ENCODE assay signal across 25 mouse cellular contexts in the genomic region with DNA sequence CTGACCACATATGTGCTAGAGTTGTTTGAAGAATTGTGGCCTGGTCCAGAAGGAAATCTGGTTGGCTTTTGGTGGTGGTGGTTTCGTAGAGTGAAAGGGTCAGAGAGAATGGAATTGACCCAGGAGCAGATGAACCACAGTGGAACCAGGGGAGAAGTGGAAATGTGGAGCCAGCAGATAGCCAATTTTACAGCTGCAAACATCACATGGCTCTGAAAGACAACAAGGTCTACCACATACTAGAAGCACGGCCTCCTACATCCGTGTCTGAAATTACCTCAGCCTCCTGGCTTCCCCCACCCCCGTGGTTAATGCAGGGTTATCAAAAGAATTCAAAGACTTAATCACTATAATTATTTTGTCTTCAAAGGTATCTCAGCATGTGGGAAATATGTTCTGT. TPM values are rescaled to one million over a fixed set of nuclear protein-coding genes. Genes with fewer than 3 reads are reported as not detected.
DNase-seq lines count a peak whose midpoint lies in the region; ATAC-seq and TF ChIP-seq lines count a peak whose summit lies in the region.
"Had no signal": no experiment of that assay in that cellular context is flagged by ENCODE, and none has a peak within 500 bp of the region (broad histone marks: within the 10 kb centered on the region; RNA-seq: fewer than 3 reads in every experiment).

No protein-coding gene starts in this region.

- no peak for TF ChIP-seq POLR2A in bone marrow, adult 2 months (IDR thresholded peaks at IDR 0.05; ENCODE audit: borderline replicate concordance, control insufficient read depth, low read depth, low read length)

- no peak for TF ChIP-seq CTCF in bone marrow, adult 2 months (IDR thresholded peaks at IDR 0.05; ENCODE audit: control insufficient read depth, insufficient read depth, low read length)
- TF ChIP-seq CTCF in intestine, postnatal 0 days (IDR thresholded peaks at IDR 0.05; ENCODE audit: low read depth) = no peak

- H3K9me3 ChIP-seq in heart, embryonic 13.5 days = no peaks in the 10 kb centered on the region
- no peaks in the 10 kb centered on the region for H3K9me3 ChIP-seq in liver, embryonic 16.5 days (replicated peaks; ENCODE audit: control insufficient read depth, low read length)
- H3K9me3 ChIP-seq in intestine, postnatal 0 days (ENCODE audit: control insufficient read depth) = no peaks in the 10 kb centered on the region
- no peaks in the 10 kb centered on the region for H3K9me3 ChIP-seq in hindbrain, embryonic 14.5 days (ENCODE audit: control insufficient read depth, low read length)
- no peaks in the 10 kb centered on the region for H3K9me3 ChIP-seq in limb, embryonic 10.5 days (replicated peaks)
- H3K9me3 ChIP-seq: embryonic facial prominence, embryonic 10.5 days; limb, embryonic 12.5 days; lung, embryonic 15.5 days had no signal

- peak overlapping the region; percentile 73; the same call in 1 of the 2 replicates for H3K27ac ChIP-seq in heart, embryonic 13.5 days (replicated peaks)
- H3K27ac ChIP-seq in bone marrow, adult 2 months (ENCODE audit: control insufficient read depth, insufficient read depth, low read depth, low read length, poor library complexity) = peak overlapping the region; percentile 78
- H3K27ac ChIP-seq in liver, embryonic 16.5 days (ENCODE audit: low read length) = peak overlapping the region; percentile 95
- H3K27ac ChIP-seq in intestine, postnatal 0 days (ENCODE audit: low read depth, low read length) = no peak overlapping the region
- H3K27ac ChIP-seq in hindbrain, embryonic 14.5 days = no peak overlapping the region
- no peak overlapping the region for H3K27ac ChIP-seq in limb, embryonic 10.5 days
- H3K27ac ChIP-seq: embryonic facial prominence, embryonic 10.5 days; kidney, postnatal 0 days; limb, embryonic 12.5 days; lung, embryonic 15.5 days; stomach, postnatal 0 days had no signal

- H3K4me2 ChIP-seq in heart, embryonic 13.5 days = peak overlapping the region; percentile 39; the same call in 1 of the 2 replicates
- peak overlapping the region; percentile 72 for H3K4me2 ChIP-seq in liver, embryonic 16.5 days (ENCODE audit: low read depth, low read length)
- no peak overlapping the region for H3K4me2 ChIP-seq in intestine, postnatal 0 days (replicated peaks; ENCODE audit: low read depth)
- no peak overlapping the region for H3K4me2 ChIP-seq in hindbrain, embryonic 14.5 days (replicated peaks)
- H3K4me2 ChIP-seq: limb, embryonic 12.5 days; lung, embryonic 15.5 days had no signal

- WGBS in heart, embryonic 13.5 days = 69% methylated on average over 4 of the region's 4 CpGs
- 39% methylated on average over 4 of the region's 4 CpGs for WGBS in bone marrow, adult 2 months
- WGBS in liver, embryonic 16.5 days (ENCODE audit: insufficient replicate concordance) = 43% methylated on average over 4 of the region's 4 CpGs
- WGBS in intestine, postnatal 0 days = 93% methylated on average over 4 of the region's 4 CpGs
- 96% methylated on average over 4 of the region's 4 CpGs for WGBS in hindbrain, embryonic 14.5 days
- WGBS in limb, embryonic 10.5 days = 90% methylated on average over 4 of the region's 4 CpGs

- DNase-seq in heart, adult 9 months (ENCODE audit: low spot score in 2 of 2) = no peak
- DNase-seq in hindbrain, embryonic 14.5 days (ENCODE audit: low spot score) = no peak
- DNase-seq in limb, embryonic 10.5 days (ENCODE audit: low spot score) = no peak
- DNase-seq: cerebellum, adult 11-12 months; cerebellum, postnatal 25 days; heart, adult 18-20 months; midbrain, embryonic 14.5 days; retina, postnatal 1 day had no signal

- H3K9ac ChIP-seq in heart, embryonic 13.5 days = no peak overlapping the region
- peak overlapping the region; percentile 65; the same call in 1 of the 2 replicates for H3K9ac ChIP-seq in liver, embryonic 16.5 days (ENCODE audit: low read depth, low read length)
- H3K9ac ChIP-seq in intestine, postnatal 0 days (ENCODE audit: low read depth, low read length) = no peak overlapping the region
- no peak overlapping the region for H3K9ac ChIP-seq in hindbrain, embryonic 14.5 days
- H3K9ac ChIP-seq: limb, embryonic 12.5 days; lung, embryonic 15.5 days had no signal

- H3K4me1 ChIP-seq in heart, embryonic 13.5 days = peaks cover 18% of the 10 kb centered on the region
- H3K4me1 ChIP-seq in bone marrow, adult 2 months (ENCODE audit: control insufficient read depth, insufficient read depth, low read length) = peaks cover 2% of the 10 kb centered on the region; the same call in 1 of the 2 replicates
- peaks cover 34% of the 10 kb centered on the region for H3K4me1 ChIP-seq in liver, embryonic 16.5 days (ENCODE audit: control insufficient read depth, low read depth, low read length)
- H3K4me1 ChIP-seq in intestine, postnatal 0 days (replicated peaks; ENCODE audit: control insufficient read depth, insufficient read depth, low read length) = no peaks in the 10 kb centered on the region
- H3K4me1 ChIP-seq in hindbrain, embryonic 14.5 days (replicated peaks; ENCODE audit: control insufficient read depth, insufficient read depth, low read length) = no peaks in the 10 kb centered on the region
- no peaks in the 10 kb centered on the region for H3K4me1 ChIP-seq in limb, embryonic 10.5 days
- H3K4me1 ChIP-seq: embryonic facial prominence, embryonic 10.5 days; limb, embryonic 12.5 days; lung, embryonic 15.5 days had no signal

- H3K4me3 ChIP-seq in heart, embryonic 13.5 days = no peak overlapping the region
- H3K4me3 ChIP-seq in bone marrow, adult 2 months (replicated peaks; ENCODE audit: control insufficient read depth, low read depth, low read length) = no peak overlapping the region
- peak overlapping the region; percentile 47 for H3K4me3 ChIP-seq in liver, embryonic 16.5 days (ENCODE audit: low read depth, low read length)
- H3K4me3 ChIP-seq in intestine, postnatal 0 days (ENCODE audit: low read depth, low read length) = no peak overlapping the region
- no peak overlapping the region for H3K4me3 ChIP-seq in hindbrain, embryonic 14.5 days (replicated peaks; ENCODE audit: low read length)
- H3K4me3 ChIP-seq in limb, embryonic 10.5 days = no peak overlapping the region
- H3K4me3 ChIP-seq: embryonic facial prominence, embryonic 10.5 days; limb, embryonic 12.5 days; lung, embryonic 15.5 days had no signal

- H3K36me3 ChIP-seq in heart, embryonic 13.5 days = no peaks in the 10 kb centered on the region
- H3K36me3 ChIP-seq in liver, embryonic 16.5 days (ENCODE audit: control insufficient read depth, insufficient read depth) = no peaks in the 10 kb centered on the region
- H3K36me3 ChIP-seq in intestine, postnatal 0 days (ENCODE audit: control insufficient read depth, insufficient read depth) = no peaks in the 10 kb centered on the region
- H3K36me3 ChIP-seq in hindbrain, embryonic 14.5 days (replicated peaks; ENCODE audit: control insufficient read depth, insufficient read depth) = no peaks in the 10 kb centered on the region
- H3K36me3 ChIP-seq in limb, embryonic 10.5 days = no peaks in the 10 kb centered on the region
- H3K36me3 ChIP-seq: embryonic facial prominence, embryonic 10.5 days; limb, embryonic 12.5 days; lung, embryonic 15.5 days had no signal

- no peak for ATAC-seq in heart, embryonic 13.5 days (ENCODE audit: extremely low read depth, insufficient number of reproducible peaks, low FRiP score, low TSS enrichment)
- peak; percentile 35 for ATAC-seq in erythroid progenitor cell, adult 5-6 weeks (replicated peaks; ENCODE audit: low FRiP score, poor library complexity, severe bottlenecking)
- no peak for ATAC-seq in liver, embryonic 16.5 days (ENCODE audit: low read depth)
- no peak for ATAC-seq in intestine, postnatal 0 days
- no peak for ATAC-seq in hindbrain, embryonic 14.5 days (ENCODE audit: low FRiP score)

- H3K27me3 ChIP-seq in heart, embryonic 13.5 days (replicated peaks) = no peaks in the 10 kb centered on the region
- no peaks in the 10 kb centered on the region for H3K27me3 ChIP-seq in liver, embryonic 16.5 days (ENCODE audit: control insufficient read depth, insufficient read depth, low read depth, low read length)
- H3K27me3 ChIP-seq in intestine, postnatal 0 days (replicated peaks; ENCODE audit: control insufficient read depth, insufficient read depth, low read length) = no peaks in the 10 kb centered on the region
- H3K27me3 ChIP-seq in hindbrain, embryonic 14.5 days (ENCODE audit: control insufficient read depth, insufficient read depth, low read length) = no peaks in the 10 kb centered on the region
- H3K27me3 ChIP-seq in limb, embryonic 10.5 days (ENCODE audit: low read depth, poor library complexity, severe bottlenecking) = no peaks in the 10 kb centered on the region
- H3K27me3 ChIP-seq: limb, embryonic 12.5 days; lung, embryonic 15.5 days had no signal

RNA-seq across cellular contexts. Expression of gene Samd7, which starts 18.8 kb away (rescaled TPM):
- polyA plus RNA-seq in heart, embryonic 13.5 days (2015; fragmentation: Nextera tagmentation; extraction: Ambion mirVana) = not detected in 2 replicates
- polyA plus RNA-seq in bone marrow, adult 2 months (2011; ENCODE audit: insufficient read depth, insufficient read length, low replicate concordance, missing spikeins) = not detected in 2 replicates
- 0.42 TPM in 1 of 2 replicates, not detected in the other for total RNA-seq in erythroid progenitor cell, adult 5-6 weeks (2015; ENCODE audit: low replicate concordance)
- total RNA-seq in erythroid progenitor cell, adult 5-6 weeks (2017; ENCODE audit: low replicate concordance) = not detected in 2 replicates
- 0.02 and 0.06 TPM in 2 replicates for polyA plus RNA-seq in liver, embryonic 16.5 days (2015; fragmentation: Nextera tagmentation; extraction: Ambion mirVana)
- not detected in 2 replicates for polyA plus RNA-seq in intestine, postnatal 0 days (2015; fragmentation: Nextera tagmentation; extraction: Ambion mirVana)
- not detected in 2 replicates for polyA plus RNA-seq in hindbrain, embryonic 14.5 days (2014; fragmentation: Nextera tagmentation; extraction: Ambion mirVana)
- polyA plus RNA-seq in limb, embryonic 10.5 days (2016; fragmentation: Nextera tagmentation; extraction: Ambion mirVana) = not detected in 2 replicates
- total RNA-seq: adrenal gland, adult 18-20 months; gastrocnemius, adult 8-10 months; heart, adult 18-20 months; hematopoietic stem cell, adult 5-6 weeks; layer of hippocampus, adult 8-10 months; left cerebral cortex, adult 18-20 months; neutrophil, adult 5-6 weeks had no signal
- polyA plus RNA-seq: embryonic facial prominence, embryonic 10.5 days; kidney, postnatal 0 days; limb, embryonic 12.5 days; lung, embryonic 15.5 days; midbrain, embryonic 14.5 days; small intestine, adult 2 months; stomach, postnatal 0 days had no signal

RNA-seq across cellular contexts. Expression of gene Sec62, which starts 27.8 kb away (rescaled TPM):
- 54.3 and 60.4 TPM in 2 replicates for polyA plus RNA-seq in heart, embryonic 13.5 days (2015; fragmentation: Nextera tagmentation; extraction: Ambion mirVana)
- 60.8 and 65.8 TPM in 2 replicates for polyA plus RNA-seq in bone marrow, adult 2 months (2011; ENCODE audit: insufficient read depth, insufficient read length, low replicate concordance, missing spikeins)
- total RNA-seq in erythroid progenitor cell, adult 5-6 weeks (2015; ENCODE audit: low replicate concordance) = 93.0 and 140 TPM in 2 replicates
- total RNA-seq in erythroid progenitor cell, adult 5-6 weeks (2017; ENCODE audit: low replicate concordance) = 174 and 189 TPM in 2 replicates
- polyA plus RNA-seq in liver, embryonic 16.5 days (2015; fragmentation: Nextera tagmentation; extraction: Ambion mirVana) = 45.1 and 51.3 TPM in 2 replicates
- polyA plus RNA-seq in intestine, postnatal 0 days (2015; fragmentation: Nextera tagmentation; extraction: Ambion mirVana) = 111 TPM in 2 replicates
- 90.4 and 95.6 TPM in 2 replicates for polyA plus RNA-seq in hindbrain, embryonic 14.5 days (2014; fragmentation: Nextera tagmentation; extraction: Ambion mirVana)
- 39.1 and 47.0 TPM in 2 replicates for polyA plus RNA-seq in limb, embryonic 10.5 days (2016; fragmentation: Nextera tagmentation; extraction: Ambion mirVana)

Comparison
In these comparisons a context has a peak if more than half of its experiments do, and no peak if none do; other contexts are left out.
1. H3K27ac ChIP-seq: peak in heart, embryonic 13.5 days (single experiment), bone marrow, adult 2 months (single experiment) and liver, embryonic 16.5 days (single experiment); none in intestine, postnatal 0 days (single experiment), hindbrain, embryonic 14.5 days (single experiment) and limb, embryonic 10.5 days (single experiment).
2. H3K4me2 ChIP-seq: peak in heart, embryonic 13.5 days (single experiment) and liver, embryonic 16.5 days (single experiment); none in intestine, postnatal 0 days (single experiment) and hindbrain, embryonic 14.5 days (single experiment).